Mouse (Mus musculus) spleen, postnatal 14 days (tissue): ENCODE measurements around the gene Bckdk.
"Not testable (repeated sequence)": the region's sequence is repeated elsewhere in the genome, so short reads cannot be mapped to it uniquely, and the experiment has no call there.

Source experiments
- DNase-seq, 2 experiments: peaks; one replicate each; pipeline ENCODE4 v3.0.0; 2021 to 2022; ENCODE audit warnings: low spot score in 2 of 2

Gene Bckdk

DNA sequence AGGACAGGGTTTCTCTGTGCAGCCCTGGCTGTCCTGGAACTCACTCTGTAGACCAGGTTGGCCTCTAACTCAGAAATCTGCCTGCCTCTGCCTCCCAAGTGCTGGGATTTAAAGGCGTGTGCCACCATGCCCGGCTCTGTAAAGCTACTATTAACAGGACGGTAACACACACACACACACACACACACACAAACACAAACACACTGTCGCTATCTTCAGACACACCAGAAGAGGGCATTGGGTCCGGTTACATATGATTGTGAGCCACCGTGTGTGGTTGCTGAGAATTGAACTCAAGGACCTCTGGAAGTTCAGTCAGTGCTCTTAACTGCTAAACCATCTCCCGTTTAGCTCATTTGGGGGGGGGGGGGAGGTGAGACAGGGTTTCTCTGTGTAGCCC is 8.0 kb upstream of the Bckdk start:
- not testable (repeated sequence) for DNase-seq

DNA sequence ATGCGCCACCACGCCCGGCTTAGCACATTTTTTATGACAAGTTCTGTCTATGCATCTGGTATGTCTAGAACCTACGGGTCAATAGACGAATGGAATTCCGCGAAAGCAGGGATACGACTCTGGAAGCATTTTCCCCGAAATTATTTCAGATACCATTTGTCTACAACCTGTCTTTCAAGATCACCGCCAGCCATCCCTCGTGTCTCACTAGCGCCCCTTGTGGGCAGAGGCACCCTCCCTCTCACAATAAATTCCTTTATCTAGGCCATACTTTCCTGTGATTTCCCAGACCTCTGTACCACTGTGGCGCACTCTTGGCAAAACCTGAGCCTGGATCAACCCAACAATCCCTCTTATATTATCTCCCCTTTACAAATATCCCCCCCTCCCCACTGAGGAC is 7.5 kb upstream of the Bckdk start:
- peak; percentile 56 to 78 for DNase-seq

DNA sequence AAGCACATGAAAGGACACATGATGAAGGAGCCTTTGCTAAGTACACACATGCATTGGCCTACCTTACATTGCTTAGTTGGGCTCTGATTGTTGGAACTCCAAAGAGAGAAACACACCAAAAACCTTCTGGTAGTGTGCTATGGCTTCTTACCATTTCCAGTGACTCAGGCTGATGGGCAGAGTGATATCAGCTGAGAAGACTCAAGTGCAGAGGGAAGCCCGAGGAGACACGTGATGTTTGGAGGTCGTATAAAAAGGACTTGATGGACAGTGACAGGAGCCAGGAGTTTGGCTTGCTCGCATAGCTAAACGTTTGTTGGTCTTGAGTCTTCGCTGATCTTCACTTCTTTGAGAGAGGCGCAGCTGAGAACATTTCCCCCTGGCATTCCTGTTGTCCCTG is 6.3 kb upstream of the Bckdk start:
- DNase-seq, result no peak

DNA sequence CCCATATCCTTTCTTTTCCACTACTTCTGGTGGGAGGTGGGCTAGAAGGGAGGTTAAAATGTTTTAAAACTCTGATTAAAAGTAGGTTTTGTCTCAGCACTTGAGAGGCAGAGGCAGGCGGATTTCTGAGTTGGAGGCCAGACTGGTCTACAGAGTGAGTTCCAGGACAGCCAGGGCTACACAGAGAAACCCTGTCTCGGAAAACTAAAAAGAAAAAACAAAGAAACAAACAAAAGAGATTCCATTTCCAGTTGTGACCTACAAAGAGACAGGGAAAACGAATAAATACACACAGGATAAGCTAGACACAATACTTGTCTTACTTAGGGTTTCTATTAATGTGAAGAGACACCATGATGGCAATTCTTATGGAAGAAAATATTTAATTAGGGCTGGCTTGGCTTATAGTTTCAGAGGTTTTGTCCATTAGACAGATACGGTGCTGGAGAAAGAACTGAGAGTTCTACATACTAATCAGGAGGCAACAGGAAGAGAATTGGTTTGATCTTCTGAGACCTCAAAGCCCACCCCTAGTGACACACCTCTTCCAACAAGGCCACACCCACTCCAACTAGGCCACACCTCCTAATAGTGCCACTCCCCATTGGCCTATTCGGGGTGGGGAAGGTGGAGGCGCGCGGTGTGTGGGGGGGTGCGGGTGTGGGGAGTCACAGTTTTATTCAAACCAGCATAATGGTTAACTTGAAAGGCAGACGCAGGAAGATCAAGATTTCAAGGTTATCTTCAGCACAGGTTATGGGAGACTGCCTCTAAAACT is 5.5 kb upstream of the Bckdk start:
- no peak for DNase-seq

DNA sequence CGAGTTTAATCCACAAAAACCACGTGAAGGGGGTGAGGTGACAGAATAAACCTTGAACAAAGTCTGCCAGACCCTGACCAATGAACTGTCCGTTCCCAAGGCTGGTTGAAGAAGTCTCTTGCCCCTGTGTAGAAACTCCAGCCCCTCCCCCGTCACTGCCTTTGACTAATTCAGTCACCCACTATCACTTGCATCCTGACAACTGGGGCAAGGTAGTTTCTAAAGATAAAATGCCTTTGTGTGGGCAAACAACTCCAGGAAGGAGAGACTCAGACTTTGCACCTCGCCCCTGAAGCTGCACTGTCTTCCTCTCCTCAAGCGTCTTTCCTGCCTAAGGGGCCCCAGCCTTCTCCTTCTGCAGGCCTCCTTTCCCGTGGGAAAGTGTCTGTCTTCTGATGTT is 3.9 kb upstream of the Bckdk start:
- no peak for DNase-seq

DNA sequence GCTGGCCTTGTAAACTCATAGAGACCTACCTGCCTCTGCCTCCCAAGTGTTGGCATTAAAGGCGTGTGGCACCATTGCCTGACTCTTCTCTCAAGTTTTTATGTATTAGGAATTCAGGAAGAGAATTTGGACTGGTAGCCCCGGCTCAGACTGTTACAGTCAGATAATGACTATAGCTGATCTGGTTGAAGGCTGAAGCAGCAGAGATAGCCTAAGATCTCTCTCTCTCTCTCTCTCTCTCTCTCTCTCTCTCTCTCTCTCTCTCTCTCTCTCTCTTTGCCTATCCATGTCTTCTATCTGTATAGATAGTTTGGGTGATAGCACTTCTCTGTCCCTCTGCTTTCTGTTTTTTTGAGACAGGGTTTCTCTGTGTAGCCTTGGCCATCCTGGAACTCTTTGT is 2.1 kb upstream of the Bckdk start:
- DNase-seq, result no peak

DNA sequence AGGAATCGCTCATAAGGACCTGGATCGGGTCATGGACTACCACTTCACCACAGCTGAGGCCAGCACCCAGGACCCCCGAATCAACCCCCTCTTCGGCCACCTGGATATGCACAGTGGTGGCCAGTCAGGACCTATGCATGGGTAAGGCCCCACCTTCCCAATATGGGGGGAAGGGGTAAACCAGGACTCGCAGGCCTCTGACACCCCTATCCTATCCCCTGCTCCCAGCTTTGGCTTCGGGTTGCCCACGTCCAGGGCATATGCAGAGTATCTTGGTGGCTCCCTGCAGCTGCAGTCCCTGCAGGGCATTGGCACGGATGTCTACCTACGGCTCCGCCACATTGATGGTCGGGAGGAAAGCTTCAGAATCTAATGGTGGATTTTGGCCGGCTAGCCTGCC is 4.1 kb downstream of the Bckdk start:
- DNase-seq, result no peak

DNA sequence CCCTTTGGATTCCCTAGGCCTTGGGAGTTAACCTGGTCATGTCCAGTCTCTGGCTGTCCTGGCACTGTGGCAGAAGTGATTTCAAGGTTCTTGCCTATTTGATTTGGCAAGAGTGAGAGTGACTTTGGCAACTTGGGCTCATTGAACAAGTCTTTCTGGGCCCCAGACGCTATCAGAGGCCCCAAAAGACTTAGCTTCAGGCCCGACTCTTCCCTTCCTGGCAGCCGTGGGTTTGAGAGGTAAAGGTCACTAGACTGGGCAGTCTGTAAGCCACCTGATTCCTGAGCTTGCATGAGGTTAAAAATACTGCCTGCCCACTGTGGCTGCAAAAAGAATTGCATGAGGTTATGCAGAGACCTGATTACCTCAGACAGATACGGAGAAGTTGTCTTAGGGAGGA is 4.8 kb downstream of the Bckdk start:
- no peak for DNase-seq

DNA sequence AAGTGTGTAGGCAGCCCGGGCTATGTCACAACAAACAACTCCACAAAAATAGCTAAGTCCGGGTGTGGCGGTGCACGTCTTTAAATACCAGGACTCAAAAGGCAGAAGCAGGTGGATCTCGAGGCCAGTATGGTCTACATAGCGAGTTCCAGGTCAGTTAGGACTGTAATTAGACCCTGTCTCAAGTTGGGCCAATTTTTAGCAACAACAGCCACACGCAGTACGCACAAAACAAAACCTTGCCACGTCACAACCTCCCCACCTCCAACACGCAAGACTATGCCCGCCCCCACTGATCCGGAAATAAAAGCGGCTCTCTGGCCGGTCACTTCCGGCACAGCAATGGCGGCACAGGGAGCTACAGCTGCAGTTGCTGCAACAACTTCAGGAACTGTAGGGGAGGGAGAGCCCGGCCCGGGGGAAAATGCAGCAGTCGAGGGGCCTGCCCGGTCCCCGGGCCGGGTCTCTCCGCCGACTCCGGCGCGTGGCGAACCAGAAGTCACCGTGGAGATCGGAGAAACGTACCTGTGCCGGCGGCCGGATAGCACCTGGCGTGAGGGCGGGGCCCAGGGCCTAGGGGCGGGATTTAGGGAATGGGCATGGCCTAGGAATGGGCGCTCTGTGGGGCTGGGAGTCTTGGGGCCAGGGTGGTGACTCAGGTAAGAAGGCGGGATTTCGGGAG is 8.4 kb downstream of the Bckdk start, which contains the start of gene Kat8:
Kat8 (plus strand) TSS at position 327 of the 682 bp plus-strand sequence.
- DNase-seq, result peak; percentile 68 to 75

DNA sequence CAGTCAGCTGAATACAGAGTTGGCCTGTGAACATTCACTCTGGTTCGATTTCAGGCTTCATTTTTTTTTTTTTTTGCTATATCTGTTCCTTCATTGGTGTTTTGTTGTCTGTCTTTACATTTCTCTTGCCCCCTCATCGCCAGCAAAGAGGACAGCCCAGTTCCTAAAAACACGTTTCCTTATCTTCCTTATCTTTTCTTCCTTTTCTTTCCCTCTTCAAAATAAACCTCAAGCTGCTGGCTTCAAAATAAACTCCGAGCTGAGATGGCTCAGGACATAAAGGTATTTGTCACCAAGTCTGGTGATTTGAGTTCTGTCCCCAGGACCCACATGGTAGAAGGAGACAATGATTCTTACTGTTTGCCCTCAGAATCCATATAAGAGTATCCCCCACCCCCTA is 9.1 kb downstream of the Bckdk start:
- DNase-seq, result no peak

DNA sequence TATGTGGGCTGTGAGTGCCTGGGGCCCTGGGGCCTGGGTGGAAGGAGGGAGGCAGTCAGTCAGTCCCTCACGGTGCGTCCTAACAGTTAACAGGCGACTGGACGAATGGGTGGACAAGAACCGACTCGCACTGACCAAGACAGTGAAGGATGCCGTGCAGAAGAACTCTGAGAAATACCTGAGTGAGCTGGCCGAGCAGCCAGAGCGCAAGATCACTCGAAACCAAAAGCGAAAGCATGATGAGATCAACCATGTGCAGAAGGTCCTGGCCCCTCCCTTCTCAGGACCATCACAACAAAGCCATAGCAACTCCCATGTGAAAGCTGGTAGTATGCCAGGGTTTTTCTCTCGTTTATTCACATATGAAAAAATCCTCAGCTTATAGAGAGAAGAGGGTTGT is 11.4 kb downstream of the Bckdk start:
- DNase-seq, result no peak

DNA sequence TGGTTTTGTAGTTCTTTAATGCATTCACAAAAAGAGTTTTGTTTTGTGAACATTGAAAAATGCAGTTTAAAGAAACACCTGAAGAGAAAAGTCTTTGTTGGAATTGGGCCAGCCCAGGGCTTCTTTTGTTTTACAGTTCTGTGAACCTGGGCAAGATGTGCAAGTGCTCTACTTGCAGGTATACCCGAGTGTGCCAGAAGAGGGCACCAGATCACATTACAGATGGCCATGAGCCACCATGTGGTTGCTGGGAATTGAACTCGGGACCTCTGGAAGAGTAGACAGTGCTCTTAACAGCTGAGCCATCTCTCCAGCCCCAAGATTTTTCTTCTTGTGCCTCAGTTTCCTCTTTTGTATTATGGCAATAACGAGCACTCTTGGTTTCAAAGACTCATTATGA is 14.3 kb downstream of the Bckdk start:
- peak; percentile 30 to 63 for DNase-seq

DNA sequence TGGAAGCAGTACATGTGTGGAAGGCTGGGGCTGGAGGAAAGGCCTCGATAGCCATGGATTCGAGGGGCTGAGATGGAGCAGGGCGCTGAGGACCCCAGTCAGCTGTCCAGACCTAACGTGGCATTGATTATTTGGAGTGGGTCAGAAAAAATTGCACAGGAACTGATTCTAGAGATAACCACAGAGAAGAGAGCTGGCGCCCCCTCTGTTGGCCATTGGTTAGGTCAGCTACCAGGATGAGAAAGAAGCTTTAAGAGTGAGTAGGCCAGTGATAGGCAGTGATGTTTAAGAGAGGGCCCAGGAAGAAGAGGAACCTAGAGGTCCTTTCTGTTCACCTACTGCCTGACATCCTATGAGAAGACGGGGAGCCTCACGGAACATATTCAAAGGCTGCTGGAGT is 15.4 kb downstream of the Bckdk start:
- peak in 1 of 2 experiments; percentile 39 for DNase-seq

DNA sequence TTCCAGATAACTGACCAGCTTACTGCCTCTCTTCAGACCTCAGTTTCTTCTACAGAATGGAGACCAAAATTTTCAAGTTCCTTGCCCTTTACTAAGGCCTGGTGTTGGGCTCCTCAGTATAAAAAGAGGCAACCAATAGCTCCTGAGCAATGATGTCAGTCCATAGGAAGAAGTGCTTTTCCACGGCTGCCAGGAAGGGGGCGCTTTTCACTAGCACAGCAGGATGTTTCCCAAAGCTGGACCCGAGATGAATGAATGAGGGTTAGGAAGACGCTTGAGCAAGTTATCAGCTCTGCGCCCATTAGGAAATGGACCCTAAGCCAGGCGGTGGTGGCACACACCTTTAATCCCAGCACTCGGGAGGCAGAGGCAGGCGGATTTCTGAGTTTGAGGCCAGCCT is 17.6 kb downstream of the Bckdk start:
- no peak for DNase-seq

DNA sequence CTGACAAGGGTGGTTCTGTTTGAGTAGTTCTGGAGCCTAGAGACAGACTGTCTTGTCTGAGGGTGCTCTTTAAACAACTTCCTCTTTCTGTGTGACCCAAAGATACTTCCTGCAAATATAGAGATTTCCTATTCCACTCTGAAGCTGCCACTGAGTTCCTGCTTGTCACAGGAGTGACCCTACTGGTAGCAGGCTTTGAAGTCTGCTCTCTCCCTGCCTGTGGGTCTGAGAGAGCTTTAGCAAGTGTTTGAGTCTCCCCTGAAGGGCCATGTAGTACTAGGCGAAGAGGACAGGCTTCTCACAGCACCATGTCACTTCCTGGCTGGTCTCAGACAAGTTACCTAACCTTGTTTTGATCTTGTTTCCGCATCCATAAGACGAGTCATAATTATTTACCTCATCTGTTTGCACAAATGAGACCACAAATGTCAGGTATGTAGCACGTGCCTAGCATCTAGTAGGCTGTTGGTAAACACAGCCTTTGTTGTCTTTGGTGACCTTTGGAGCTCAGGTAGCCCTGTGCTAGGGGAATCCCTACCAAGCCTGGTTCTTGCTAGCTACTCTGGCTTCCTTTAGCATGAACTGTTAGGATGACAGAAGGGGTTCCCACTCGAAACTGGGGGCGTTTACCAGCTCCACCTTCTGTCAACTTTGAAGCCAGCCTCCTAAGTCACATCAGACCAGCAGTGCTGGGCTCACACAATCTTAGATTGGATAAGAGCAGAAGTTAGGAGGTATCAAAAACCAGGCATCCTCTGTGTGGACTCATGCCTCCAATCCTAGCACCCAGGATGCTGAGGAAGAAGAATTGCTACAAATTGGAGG is 18.8 kb downstream of the Bckdk start:
- no peak for DNase-seq

DNA sequence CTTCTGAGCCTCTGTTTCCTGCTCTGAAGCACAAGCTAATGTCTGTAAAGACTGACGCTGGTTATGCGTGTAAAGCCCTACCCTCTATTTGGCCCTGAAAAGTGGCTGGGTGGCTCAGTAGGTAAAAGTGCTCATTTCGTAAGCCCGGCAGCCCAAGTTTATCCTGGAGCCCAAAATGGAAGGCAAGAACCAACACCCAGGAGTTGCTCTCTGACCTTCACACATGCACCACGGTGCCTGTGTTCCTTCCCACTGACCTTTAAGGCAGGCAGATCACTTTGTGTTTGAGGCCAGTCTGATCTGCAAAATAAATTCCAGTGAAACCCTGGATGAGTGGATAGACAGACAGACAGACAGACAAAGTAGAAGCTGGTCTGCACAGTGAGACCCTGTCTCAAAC is 19.8 kb downstream of the Bckdk start:
- no peak for DNase-seq

DNA sequence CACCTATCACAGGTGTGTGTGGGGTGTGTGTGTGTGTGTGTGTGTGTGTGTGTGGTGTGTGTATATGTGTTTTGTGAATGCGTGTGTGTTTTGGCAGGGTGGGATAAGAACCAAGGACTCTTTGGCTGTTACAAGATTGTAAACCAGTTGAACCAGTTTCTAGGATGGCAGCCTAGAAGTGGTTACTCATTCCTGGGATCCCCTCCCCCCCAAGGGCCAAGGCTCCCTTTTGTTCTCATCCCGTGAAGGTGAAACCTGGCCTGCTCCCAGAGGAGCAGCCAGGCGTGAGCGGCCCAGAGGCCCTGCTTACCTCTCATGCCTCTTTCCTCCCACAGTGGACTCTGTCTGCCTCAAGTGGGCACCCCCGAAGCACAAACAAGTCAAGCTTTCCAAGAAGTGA is 21.4 kb downstream of the Bckdk start:
- DNase-seq, result no peak

DNA sequence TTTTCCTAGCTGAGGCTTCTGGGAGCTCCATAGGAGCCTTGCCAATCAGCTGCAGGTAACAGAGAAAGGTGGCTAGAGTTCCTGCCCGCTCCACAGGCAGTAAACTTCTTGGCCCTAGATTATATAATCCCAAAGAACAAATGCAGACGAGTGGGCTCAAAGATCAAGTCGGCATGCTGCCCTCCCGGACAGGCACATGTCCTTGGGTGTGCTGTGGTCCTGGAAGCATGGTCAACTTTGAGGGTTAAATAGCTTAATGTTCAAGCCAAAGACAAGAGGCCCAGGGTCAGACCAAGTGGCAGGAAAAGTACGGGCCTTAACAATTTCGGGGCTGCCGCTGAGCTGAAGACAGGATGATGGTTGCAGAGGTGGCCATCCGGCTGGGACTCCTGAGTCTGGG is 22.2 kb downstream of the Bckdk start:
- no peak for DNase-seq

DNA sequence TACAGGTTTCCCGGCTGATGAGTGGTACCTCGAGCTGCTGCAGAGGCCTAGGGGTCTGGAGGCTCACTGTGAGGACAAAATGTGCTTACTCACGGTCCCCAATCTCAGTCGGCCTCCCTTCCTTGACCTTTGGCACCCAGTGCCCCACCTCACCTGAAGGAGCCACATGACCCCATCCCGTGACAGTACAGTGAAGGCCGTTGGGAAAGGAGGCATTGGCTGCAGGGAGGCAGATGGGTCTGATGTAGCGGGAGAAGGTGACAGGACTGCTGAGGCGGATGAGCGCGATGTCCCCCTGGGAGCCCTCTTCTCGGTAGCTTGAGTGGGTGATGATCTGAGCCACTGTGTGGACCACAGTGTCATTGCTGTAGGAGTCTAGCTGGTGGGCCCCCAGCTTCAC is 23.0 kb downstream of the Bckdk start:
- DNase-seq, result no peak

DNA sequence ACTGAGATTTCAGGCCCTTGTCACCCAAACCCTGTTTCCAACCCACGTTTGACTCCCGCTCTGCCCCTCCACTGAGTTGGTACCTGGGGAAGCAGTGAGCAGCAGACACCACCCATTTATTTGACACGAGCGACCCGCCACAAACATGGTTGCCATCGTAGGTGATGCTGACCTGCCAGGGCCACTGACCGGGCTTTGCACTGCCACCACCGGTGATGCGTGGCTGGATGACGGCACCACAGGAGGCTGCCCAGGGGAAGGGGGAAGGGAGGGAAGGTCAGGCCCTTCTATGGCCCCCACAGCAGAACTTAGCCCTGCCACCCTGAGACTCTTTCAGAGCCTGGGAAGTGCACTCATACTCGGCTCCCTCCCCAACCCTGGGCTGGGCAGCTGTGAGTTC is 23.8 kb downstream of the Bckdk start:
- DNase-seq, result no peak

DNA sequence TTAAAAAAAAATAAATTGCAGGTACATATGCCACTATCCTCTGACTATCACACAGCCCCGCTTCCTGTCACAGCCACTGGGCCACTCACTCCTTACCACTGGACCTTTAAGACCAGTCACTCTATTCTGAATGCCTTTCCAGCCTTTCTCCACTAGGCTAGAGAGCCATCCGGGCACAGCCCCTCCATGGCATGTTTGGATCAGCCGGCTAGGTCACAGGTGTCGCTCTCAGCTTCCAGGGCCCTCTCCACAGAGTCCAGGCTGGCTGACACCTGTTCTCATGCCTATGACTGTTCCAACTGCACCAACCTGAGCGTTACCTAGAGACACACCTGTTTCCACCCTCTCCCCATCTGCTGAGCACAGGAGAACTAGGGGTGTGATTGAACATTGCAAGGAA is 24.7 kb downstream of the Bckdk start:
- no peak for DNase-seq

DNA sequence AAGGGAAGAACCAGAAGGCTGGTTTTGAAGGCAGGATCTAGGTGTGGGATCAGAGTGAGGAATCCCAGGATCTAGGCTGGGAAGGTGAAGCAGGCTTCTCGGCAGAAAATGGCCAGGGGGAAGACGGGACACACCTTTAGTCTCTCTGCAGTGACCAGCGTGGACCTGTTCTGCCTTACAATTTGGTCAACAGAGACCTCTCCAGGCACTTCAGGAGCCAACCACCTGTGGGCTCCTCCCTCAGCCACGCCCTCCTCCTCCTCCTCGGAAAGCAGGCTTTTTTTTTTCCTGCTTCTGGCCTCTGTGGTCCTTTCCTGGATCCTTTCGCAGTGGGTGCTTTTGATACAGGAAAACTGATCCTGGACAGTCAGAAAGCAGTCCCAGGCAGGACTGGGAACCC is 26.0 kb downstream of the Bckdk start, which contains the start of gene Prss8:
Prss8 (minus strand) TSS at position 182 of the 400 bp plus-strand sequence.
- DNase-seq, result no peak

DNA sequence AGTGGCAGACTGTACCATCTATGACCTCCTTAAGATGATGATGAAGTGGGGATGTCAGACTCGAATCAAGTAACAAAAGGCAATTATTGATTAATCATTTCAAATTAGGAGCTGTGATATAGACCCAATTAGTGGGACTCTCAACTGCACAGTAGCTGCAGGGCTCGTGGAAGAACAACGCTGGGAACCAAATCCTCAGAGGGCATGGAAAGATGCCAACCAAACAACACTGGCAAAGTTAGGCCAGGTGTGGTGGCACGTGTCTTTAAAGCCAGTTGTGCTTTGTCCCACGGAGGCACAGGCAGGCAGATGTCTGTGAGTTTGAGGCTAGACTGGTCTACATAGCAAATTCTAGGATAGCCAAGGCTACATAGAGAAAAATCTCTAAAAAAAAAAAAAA is 26.8 kb downstream of the Bckdk start:
- DNase-seq, result no peak
